Mouse (Mus musculus) left cerebral cortex, adult 2 months (tissue): ENCODE data around the gene Nlgn1. TPM values are rescaled to one million over a fixed set of nuclear protein-coding genes. Genes with fewer than 3 reads are reported as not detected.

ENCODE experiments used
- DNase-seq, 2 experiments: peaks; one replicate each; pipeline ENCODE4 v3.0.0; 2021 to 2022; ENCODE audit warnings: low spot score in 2 of 2, mixed read lengths in 1 of 2; ENCODE audit errors: extremely low spot score in 1 of 2
- H3K27ac ChIP-seq: fragments of 200-600 bp; 2 replicates; pipeline ENCODE4 v1.8.1; 2022
- H3K4me3 ChIP-seq: fragments of 200-600 bp; 2 replicates; pipeline ENCODE4 v1.8.1; 2022
- CTCF ChIP-seq: fragments of 200-600 bp; IDR thresholded peaks from 2 replicates; pipeline ENCODE4 v1.8.1; 2022; ENCODE audit warnings: antibody characterized with exemption, mild to moderate bottlenecking, moderate library complexity
- intact Hi-C: fragments of 180-260 bp; cut with DNase I; formaldehyde crosslinking; loops from one replicate; pipeline ENCODE4 v1.15.1; 2025
- total RNA-seq, 2 experiments: library from RNA; stranded (reverse); gene quantifications; 2 replicates each; pipeline ENCODE4 v1.2.3; 2021

Gene Nlgn1
- total RNA-seq, 2 experiments from 2014 or later, result 108 to 114 TPM

GRCm38 (mm10) chr3:26175371-26175770, 156.9 kb downstream of the Nlgn1 start:
- H3K4me3 ChIP-seq, result no peak overlapping the region
- DNase-seq, result no peak
- no peak overlapping the region for H3K27ac ChIP-seq
- intact Hi-C loops, result no loop called here
- no peak for TF ChIP-seq CTCF

GRCm38 (mm10) chr3:26174257-26174656, 158.0 kb downstream of the Nlgn1 start:
- DNase-seq, result no peak
- intact Hi-C loops, result no loop called here
- no peak overlapping the region for H3K4me3 ChIP-seq
- TF ChIP-seq CTCF, result no peak
- H3K27ac ChIP-seq, result no peak overlapping the region

DNA sequence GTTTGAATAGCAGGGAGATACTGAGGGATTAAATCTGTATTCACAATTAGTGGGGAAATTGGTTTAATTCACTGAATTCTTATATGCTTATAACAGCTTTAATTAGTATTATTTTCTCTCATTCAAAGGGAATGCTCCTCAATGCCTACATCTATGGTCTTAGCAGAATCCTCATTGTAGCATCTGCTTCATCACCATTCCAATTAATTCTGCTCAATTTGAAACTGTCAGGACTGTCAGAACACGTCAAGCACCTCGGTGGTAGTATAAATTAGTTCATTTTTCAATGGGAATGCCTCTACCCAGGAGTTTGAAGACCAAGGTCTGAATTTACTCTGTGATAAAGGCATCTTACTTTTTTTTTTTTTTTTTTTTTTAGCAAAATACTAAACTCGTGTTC, 158.6 kb downstream of the Nlgn1 start:
- intact Hi-C loops, result no loop called here
- H3K27ac ChIP-seq, result no peak overlapping the region
- no peak overlapping the region for H3K4me3 ChIP-seq
- DNase-seq, result no peak
- TF ChIP-seq CTCF, result no peak

DNA sequence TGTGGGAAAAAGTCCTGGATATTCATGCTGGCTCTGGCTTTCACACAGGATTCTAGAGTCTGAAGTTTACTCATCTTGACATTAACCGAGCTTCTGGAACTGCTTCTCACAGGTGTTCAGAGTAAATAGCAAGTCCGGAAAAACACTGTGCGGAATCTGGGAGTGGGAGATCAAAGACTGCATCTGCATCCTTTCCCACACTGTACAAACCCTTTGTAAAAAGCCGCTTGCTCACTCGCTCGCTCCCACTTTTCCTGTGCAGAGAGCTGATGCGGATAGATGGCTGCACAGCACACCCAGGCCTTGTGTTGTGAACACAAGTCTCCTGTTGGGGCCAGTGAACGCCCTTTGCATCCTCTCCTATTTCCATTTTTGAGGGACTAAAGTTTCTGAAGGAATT, 165.5 kb downstream of the Nlgn1 start:
- TF ChIP-seq CTCF, result no peak
- intact Hi-C loops, result no loop called here
- H3K4me3 ChIP-seq, result no peak overlapping the region
- no peak for DNase-seq
- no peak overlapping the region for H3K27ac ChIP-seq

DNA sequence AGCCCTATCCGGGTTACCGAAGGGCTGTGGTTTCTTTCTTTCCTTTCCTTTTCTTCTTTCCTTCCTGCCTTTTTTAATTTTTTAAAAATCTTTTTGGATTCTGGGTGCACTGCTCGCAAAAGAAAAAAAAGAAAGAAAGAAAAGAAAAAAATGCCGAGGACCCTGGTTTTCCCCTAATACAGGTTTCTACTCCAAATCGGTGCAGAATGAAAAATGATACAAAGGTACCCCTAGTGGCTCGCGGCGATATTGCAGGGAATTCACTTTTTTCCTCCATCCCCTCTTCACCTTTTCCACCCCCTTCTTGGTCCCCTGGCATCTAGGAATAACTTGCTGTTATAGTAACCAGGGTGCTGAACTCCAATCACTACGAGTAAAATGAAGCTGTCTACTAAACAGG, 178.5 kb downstream of the Nlgn1 start:
- intact Hi-C loops, result loop anchor here (1.0 to 10.0 kb wide), 5 partner anchors 59 to 499 kb away; partner anchors contain the start of gene Nlgn1
- Histone ChIP-seq H3K4me3 (peak overlapping the region; percentile 62), H3K27ac (peak overlapping the region; percentile 97)
- peak; percentile 64 to 77 for DNase-seq
- peak; percentile 89 for TF ChIP-seq CTCF

DNA sequence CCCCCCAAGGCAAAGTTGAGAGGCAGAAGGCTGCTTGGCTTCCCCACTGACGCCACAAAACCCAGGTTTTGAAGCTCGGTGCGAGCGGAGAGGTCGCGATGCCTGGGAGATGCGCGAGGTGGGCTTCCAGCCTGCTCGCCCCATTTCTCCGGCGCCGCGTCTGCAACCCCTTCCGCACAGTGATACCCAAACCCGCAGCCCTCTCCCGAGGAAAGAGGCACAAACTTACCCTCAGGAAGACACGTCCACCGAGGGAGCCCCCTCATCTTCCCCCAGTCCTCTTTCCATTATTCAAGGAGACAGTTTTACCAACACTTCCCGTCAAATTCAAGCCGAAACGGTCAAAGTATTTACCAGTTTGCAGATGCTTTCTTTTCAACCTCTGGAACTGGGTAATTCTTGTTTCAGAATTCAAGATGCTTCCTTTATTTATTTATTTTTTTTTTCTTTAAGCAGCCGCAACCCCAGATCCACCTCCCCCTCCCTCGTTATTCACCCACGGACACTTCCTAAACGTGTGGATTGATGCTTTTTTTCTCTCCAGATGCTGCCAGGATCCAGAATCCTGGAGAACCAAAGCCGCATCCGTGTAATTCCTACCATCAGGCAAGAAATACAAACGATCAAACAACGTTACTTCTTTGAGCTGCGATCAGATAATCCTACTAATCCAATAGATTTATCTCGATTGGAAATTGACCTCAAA, 179.1 kb downstream of the Nlgn1 start:
- Histone ChIP-seq H3K27ac (peak overlapping the region; percentile 97), H3K4me3 (peak overlapping the region; percentile 62)
- intact Hi-C loops, result loop anchor here (1.0 to 10.0 kb wide), 5 partner anchors 58 to 498 kb away; partner anchors contain the start of gene Nlgn1
- no peak for TF ChIP-seq CTCF
- DNase-seq, result peak; percentile 32 to 52

DNA sequence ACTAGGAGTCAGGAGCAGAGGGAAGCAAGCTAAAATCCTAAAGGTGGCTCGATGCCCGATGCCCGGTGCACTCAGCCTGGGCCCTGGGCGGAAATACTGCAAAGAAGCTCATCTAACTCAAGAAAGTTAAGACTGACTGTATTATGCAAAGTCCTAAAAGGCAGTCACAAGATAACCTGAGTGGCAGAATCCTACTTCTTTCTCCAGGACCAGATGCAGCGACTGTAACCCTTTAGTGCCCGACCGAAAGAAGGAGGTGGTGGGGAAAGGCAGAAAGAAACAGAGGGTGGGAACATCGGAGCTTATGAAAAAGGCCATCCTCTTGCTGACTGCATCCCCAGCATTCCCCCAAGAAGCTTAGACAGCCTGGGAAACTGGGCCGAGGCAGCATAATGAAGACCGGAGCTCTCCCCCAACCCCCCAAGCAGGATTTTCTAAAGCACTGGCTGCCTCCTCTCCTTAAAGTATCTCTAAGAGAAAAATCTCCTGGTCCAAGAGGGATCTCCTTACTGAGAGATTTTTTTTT, 179.7 kb downstream of the Nlgn1 start:
- peak; percentile 44 to 53 for DNase-seq
- intact Hi-C loops, result loop anchor here (1.0 to 10.0 kb wide), 5 partner anchors 58 to 498 kb away; partner anchors contain the start of gene Nlgn1
- TF ChIP-seq CTCF, result no peak
- Histone ChIP-seq H3K27ac (peak overlapping the region; percentile 97), H3K4me3 (peak overlapping the region; percentile 62)

- peak overlapping the region; percentile 97 for H3K27ac ChIP-seq
- no peak for DNase-seq
- peak overlapping the region; percentile 62 for H3K4me3 ChIP-seq
- TF ChIP-seq CTCF, result no peak
- intact Hi-C loops, result loop anchor here (2.0 to 10.0 kb wide), 4 partner anchors 57 to 497 kb away; partner anchors contain the start of gene Nlgn1
Measured at GRCm38 (mm10) chr3:26151351-26152020, 180.8 kb downstream of the Nlgn1 start.

- no peak overlapping the region for H3K4me3 ChIP-seq
- no peak for TF ChIP-seq CTCF
- DNase-seq, result no peak
- H3K27ac ChIP-seq, result no peak overlapping the region
- intact Hi-C loops, result no loop called here
Measured at GRCm38 (mm10) chr3:26146174-26146573, 186.1 kb downstream of the Nlgn1 start.

GRCm38 (mm10) chr3:26145441-26145840, 186.8 kb downstream of the Nlgn1 start:
- Histone ChIP-seq H3K4me3 (no peak overlapping the region), H3K27ac (no peak overlapping the region)
- no peak for TF ChIP-seq CTCF
- intact Hi-C loops, result no loop called here
- no peak for DNase-seq

- no peak overlapping the region for H3K4me3 ChIP-seq
- no peak overlapping the region for H3K27ac ChIP-seq
- no peak for DNase-seq
- intact Hi-C loops, result no loop called here
- TF ChIP-seq CTCF, result no peak
Measured at GRCm38 (mm10) chr3:26141590-26141989, 190.7 kb downstream of the Nlgn1 start.
